In genomic region chr3:152133621-152134020, GRCm38 (mm10) we compare ENCODE assay signal across 14 mouse cellular contexts. TPM values are rescaled to one million over a fixed set of nuclear protein-coding genes. Genes with fewer than 3 reads are reported as not detected.
A peak's percentile ranks its signal among the peaks of the same experiment; 100 is the strongest.
DNase-seq lines count a peak whose midpoint lies in the region; ATAC-seq lines count a peak whose summit lies in the region.
"Had no signal": no experiment of that assay in that cellular context is flagged by ENCODE, and none has a peak within 500 bp of the region (broad histone marks: within the 10 kb centered on the region; RNA-seq: fewer than 3 reads in every experiment).

No protein-coding gene starts in this region.

- H3K4me2 ChIP-seq in heart, embryonic 13.5 days: peak overlapping the region; percentile 55
- H3K4me2 ChIP-seq in forebrain, embryonic 11.5 days (ENCODE audit: low read depth, low read length, severe bottlenecking): no peak overlapping the region
- H3K4me2 ChIP-seq: lung, embryonic 15.5 days had no signal

- peaks cover 34% of the 10 kb centered on the region for H3K4me1 ChIP-seq in heart, embryonic 13.5 days
- H3K4me1 ChIP-seq in forebrain, embryonic 11.5 days (replicated peaks; ENCODE audit: control insufficient read depth, insufficient read depth, low read length): no peaks in the 10 kb centered on the region
- H3K4me1 ChIP-seq: embryonic facial prominence, embryonic 10.5 days; hindbrain, embryonic 10.5 days; lung, embryonic 15.5 days had no signal

- H3K9me3 ChIP-seq in heart, embryonic 13.5 days: no peaks in the 10 kb centered on the region
- H3K9me3 ChIP-seq in forebrain, embryonic 11.5 days (ENCODE audit: control insufficient read depth, low read length): no peaks in the 10 kb centered on the region
- H3K9me3 ChIP-seq: embryonic facial prominence, embryonic 10.5 days; hindbrain, embryonic 10.5 days; lung, embryonic 15.5 days had no signal

- peak overlapping the region; percentile 4; the same call in 1 of the 2 replicates for H3K4me3 ChIP-seq in heart, embryonic 13.5 days
- H3K4me3 ChIP-seq in forebrain, embryonic 11.5 days (ENCODE audit: low read depth, low read length): no peak overlapping the region
- H3K4me3 ChIP-seq: embryonic facial prominence, embryonic 10.5 days; hindbrain, embryonic 10.5 days; lung, embryonic 15.5 days had no signal

- H3K27me3 ChIP-seq in heart, embryonic 13.5 days (replicated peaks): no peaks in the 10 kb centered on the region
- H3K27me3 ChIP-seq in forebrain, embryonic 11.5 days (ENCODE audit: control insufficient read depth, insufficient read depth, low read length): no peaks in the 10 kb centered on the region
- H3K27me3 ChIP-seq: lung, embryonic 15.5 days had no signal

- WGBS in heart, embryonic 13.5 days: 14% methylated on average over 9 of the region's 9 CpGs
- 87% methylated on average over 9 of the region's 9 CpGs for WGBS in forebrain, embryonic 11.5 days

- no peaks in the 10 kb centered on the region for H3K36me3 ChIP-seq in heart, embryonic 13.5 days
- no peaks in the 10 kb centered on the region for H3K36me3 ChIP-seq in forebrain, embryonic 11.5 days (ENCODE audit: control insufficient read depth, insufficient read depth, low read length)
- H3K36me3 ChIP-seq: embryonic facial prominence, embryonic 10.5 days; hindbrain, embryonic 10.5 days; lung, embryonic 15.5 days had no signal

- H3K9ac ChIP-seq in heart, embryonic 13.5 days: peak overlapping the region; percentile 61
- H3K9ac ChIP-seq in forebrain, embryonic 11.5 days (ENCODE audit: low read length): no peak overlapping the region
- H3K9ac ChIP-seq: lung, embryonic 15.5 days had no signal

- ATAC-seq in heart, embryonic 13.5 days (ENCODE audit: extremely low read depth, insufficient number of reproducible peaks, low FRiP score, low TSS enrichment): peak; percentile 84; the same call in 1 of the 2 replicates
- no peak for ATAC-seq in forebrain, embryonic 11.5 days (replicated peaks; ENCODE audit: low FRiP score)

- H3K27ac ChIP-seq in heart, embryonic 13.5 days (replicated peaks): peak overlapping the region; percentile 94
- no peak overlapping the region for H3K27ac ChIP-seq in forebrain, embryonic 11.5 days (ENCODE audit: low read depth, low read length)
- H3K27ac ChIP-seq: embryonic facial prominence, embryonic 10.5 days; hindbrain, embryonic 10.5 days; lung, embryonic 15.5 days had no signal

- DNase-seq in kidney, postnatal 36 days: peak; percentile 36 to 74
- DNase-seq in kidney, adult 18-20 months: no peak
- DNase-seq in heart, adult 11 months: peak; percentile 98
- DNase-seq in lung, postnatal 25 days (ENCODE audit: low spot score): peak; percentile 69
- DNase-seq in thymus, postnatal 0 days (ENCODE audit: low spot score): no peak
- DNase-seq in Muller cell, postnatal 12 days (ENCODE audit: inconsistent ontology term): no peak
- no peak for DNase-seq in forebrain, embryonic 11.5 days (ENCODE audit: low spot score)
- DNase-seq: cerebellum, adult 9-11 months; midbrain, embryonic 14.5 days; thymus, postnatal 14 days had no signal

RNA-seq across cellular contexts. Expression of gene Gipc2, which starts 32.4 kb away (rescaled TPM):
- polyA plus RNA-seq in heart, embryonic 13.5 days (2015; fragmentation: Nextera tagmentation; extraction: Ambion mirVana): 3.2 and 4.6 TPM in 2 replicates
- 1.1 and 1.4 TPM in 2 replicates for polyA plus RNA-seq in thymus, postnatal 0 days (2015; fragmentation: Nextera tagmentation; extraction: Ambion mirVana)
- 1.8 and 1.9 TPM in 2 replicates for polyA plus RNA-seq in forebrain, embryonic 11.5 days (2014; fragmentation: Nextera tagmentation; extraction: Ambion mirVana)

Comparison
In these comparisons a context has a peak if more than half of its experiments do, and no peak if none do; other contexts are left out.
1. DNase-seq: peak in kidney, postnatal 36 days (2 of 2), heart, adult 11 months (single experiment) and lung, postnatal 25 days (single experiment); none in kidney, adult 18-20 months (single experiment), thymus, postnatal 0 days (single experiment), Muller cell, postnatal 12 days (single experiment) and forebrain, embryonic 11.5 days (single experiment).